Mouse (Mus musculus): Measurements from ENCODE around the gene Usf3.

GRCm38 (mm10) chr16:44176511-44176910 lies 3.5 kb downstream of the Usf3 start:
- TF ChIP-seq CTCF (IDR thresholded peaks at IDR 0.05) (no peak), POLR2A (IDR thresholded peaks at IDR 0.05; ENCODE audit: insufficient read depth, low read depth, low read length) (no peak)

Data from heart, adult 2 months (tissue).